Mouse (Mus musculus) forelimb bud, embryonic 11.5 days (tissue): Measurements from ENCODE around the gene Fam162a.
A peak's percentile ranks its signal among the peaks of the same experiment; 100 is the strongest.
"Not testable (repeated sequence)": the region's sequence is repeated elsewhere in the genome, so short reads cannot be mapped to it uniquely, and the experiment has no call there.

Experiments used
- DNase-seq: peaks from one replicate; pipeline ENCODE4 v3.0.0-alpha.2; 2012; ENCODE audit warnings: low read depth, low spot score

Gene Fam162a

DNA sequence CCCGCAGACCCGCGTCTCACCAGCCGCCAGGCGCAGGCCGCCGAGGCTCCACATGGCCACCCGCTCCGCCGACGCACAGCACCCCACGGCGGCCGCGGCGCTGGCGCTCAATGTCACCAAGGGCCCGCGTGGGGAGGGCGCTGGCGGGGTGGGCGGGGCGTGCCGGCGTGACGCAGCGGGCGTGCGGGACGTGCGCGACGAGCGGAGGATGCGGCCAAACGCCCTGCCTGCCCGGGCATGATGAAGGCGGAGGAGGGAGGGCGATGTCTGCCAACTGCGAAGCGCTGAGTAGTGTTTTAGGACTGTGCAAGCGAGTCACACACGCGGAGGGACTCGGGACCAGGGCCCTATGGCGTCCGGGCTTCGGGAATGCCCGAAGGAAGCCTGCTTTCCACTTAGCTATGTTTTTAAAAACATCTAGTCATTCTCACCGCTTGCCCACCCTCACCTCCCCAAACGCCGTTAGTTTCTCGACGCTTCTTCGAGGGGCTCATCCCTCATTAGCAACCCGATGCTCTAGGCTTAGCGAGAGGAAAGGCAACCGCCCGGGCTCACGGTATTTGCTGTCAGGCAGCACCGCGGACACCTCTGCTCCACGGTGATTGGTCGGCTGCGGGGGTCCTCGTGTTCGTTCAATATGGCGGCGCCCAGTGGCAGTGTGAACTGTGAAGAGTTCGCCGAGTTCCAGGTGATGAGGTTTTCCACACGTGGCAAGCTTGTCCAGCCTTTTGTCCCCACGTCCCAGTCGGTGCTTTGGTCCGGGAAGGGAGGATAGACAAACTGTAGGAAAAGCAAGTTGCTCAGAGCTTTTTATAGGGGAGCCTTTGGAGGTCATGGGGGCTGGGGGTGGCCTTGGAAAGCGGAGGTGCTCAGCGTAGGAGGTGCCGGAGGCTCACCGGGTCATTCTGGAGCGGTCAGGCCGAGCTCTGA, at the start of gene Fam162a, which contains the start of gene Ccdc58:
Fam162a (minus strand) TSS at position 145 of the 930 bp plus-strand sequence.
Ccdc58 (plus strand) TSS at position 236 of the 930 bp plus-strand sequence.
- DNase-seq: peak; percentile 91

DNA sequence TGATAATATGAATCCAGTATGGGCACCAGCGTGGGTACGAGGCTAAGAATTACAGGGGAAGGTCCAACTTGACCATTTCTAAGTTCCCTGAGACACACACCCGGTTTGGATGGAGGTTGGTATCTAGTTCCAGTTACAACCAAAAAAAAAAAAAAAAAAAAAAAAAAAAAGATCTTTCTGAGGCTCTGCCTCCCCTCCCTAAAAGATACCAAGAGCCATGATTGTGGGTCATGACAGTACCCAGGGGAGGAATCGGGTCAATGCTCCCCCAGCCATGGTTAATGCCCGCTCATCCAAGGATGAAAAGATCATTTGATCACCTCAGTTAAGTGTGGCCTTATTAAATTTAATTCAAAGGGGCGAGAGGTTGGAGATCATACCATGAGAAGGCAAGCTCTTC, 44.4 kb upstream of the Fam162a start:
- DNase-seq: not testable (repeated sequence)

DNA sequence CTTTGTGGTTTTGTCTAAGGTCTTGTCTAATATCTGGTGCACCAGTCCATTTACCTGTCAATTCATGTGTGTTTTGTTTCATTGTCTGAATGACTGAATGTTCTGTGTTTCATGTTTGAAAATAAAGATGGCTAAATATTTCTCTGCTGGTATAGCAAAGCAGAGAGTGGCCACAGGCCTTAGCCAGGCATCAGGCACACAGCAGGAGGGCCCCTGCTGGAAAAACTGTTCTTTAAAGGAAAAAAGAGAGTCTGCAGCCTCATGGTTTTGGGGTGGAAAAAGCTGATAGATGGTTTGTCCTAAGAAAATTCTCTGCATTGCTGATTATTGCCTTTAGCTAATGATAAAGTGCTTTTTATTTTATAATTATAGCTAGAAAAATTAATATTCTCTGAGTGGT, 40.1 kb upstream of the Fam162a start:
- not testable (repeated sequence) for DNase-seq

DNA sequence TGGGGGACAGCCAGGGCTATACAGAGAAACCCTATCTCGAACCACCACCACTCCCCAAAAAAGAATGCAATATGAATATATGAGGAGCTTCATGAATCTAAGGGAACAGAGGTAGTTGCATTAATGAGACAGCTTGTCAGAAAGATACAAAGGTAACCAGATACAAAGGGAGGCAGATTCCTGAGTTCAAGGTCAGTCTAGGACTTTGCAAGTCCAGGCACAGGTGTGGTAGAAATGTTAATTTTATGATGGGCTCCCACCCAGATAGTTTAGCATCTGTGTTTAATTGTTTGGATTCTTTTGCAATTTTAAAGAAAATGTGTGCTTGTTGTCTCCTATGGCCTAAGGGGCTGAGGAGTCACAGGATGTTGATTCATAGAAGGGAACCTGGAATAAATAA, 30.8 kb upstream of the Fam162a start:
- DNase-seq: no peak

DNA sequence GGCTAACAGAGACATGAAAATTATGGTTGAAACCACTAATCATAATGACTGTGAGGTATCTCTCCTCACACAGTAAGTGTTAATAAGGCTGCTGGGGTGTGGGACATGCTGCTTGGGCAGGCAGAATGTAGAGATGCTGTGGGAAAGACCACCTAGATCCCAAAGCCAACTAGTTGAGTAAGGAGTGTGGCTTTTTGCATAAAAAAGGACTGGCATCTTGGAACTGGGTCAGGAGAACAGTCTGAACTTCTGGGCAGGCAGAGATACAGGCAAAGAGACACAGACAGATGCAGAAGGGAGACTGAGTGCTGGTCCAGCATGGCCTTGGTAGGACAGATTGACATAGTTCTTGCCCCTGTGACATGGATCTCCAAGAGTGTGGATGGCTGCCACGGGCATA, 30.1 kb upstream of the Fam162a start:
- DNase-seq: no peak

DNA sequence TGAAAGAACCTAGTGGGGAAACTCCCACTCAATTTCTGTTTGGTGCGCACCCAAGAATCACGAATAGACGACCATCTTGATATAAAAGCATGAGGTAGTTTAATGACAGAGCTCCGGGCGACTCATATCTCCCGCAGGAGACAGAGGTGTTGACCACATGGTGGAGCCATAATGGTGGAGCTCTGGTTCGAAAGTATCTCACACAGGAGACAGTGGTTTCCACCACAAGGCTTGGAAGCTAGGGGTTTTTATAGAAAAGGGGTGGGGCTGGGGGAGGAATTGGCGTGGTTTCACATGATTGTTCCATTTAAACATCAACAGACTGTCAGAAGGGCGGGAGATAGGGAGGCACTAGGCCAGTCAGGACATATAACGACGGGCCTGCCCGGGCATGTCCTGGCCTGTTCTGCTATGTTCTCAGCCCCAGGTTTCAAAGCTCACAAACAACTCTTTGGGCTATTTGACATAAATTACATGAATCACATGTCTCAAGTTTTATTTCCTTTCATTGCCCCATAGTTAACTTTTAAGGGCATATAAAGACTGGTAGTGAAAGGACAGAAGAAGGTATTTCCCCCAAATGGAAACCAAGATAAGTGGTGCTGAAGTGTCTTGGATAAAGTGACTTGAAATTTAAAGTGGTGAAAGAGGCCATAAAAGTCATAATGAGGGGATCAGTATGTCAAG, 26.6 kb upstream of the Fam162a start:
- not testable (repeated sequence) for DNase-seq

DNA sequence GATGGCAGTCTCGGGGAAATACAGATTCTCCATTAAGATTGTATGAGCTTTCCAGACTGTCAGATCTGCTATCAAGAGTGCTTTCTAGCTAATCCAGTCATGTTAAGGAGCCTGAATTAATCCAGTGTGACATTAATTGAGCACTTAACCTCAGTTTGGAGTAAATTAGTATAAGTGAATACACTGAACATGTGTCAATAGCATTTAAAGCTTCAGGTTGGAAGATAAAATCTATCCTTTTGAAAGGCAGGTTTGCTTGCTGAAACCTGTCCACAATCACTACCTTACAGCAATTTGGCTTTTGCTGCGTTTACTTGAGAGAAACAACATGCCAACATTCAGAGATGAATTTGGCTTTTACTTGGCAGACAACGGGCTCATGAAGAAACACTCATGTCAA, 22.7 kb upstream of the Fam162a start:
- no peak for DNase-seq

DNA sequence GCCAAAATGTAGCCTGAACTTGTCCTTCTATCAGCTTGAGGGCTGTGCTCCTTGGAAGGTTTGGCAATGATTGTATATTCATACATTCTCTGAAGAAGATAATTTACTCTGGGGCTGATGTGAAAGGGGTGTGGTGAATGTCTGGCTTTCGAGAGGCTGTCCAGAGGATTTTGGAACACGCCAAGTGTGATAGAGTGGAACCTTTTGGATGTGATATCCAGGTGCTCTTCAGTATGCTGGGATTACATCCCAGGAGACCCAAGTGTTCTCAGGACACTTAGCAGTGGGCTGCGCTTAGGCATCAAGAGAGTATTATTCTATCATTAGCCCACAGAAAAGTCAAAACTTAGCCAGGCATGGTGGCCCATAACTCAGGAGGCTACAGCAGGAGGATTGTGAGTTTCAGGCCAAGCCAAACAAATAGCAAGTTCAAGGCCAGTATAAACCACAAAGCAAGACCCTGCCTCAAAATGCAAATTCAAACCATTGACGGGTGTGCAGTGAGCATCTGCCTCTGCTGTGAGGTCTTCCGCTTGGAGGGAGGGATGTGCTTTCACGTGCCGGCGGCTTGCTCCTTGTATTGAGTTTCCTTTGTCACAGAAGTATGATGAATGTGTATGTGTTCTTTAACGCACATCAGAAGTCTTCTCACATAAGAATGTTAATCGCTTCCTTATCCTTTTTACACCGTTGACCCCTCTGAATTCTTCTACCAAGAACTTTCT, 19.6 kb upstream of the Fam162a start:
- DNase-seq: no peak

DNA sequence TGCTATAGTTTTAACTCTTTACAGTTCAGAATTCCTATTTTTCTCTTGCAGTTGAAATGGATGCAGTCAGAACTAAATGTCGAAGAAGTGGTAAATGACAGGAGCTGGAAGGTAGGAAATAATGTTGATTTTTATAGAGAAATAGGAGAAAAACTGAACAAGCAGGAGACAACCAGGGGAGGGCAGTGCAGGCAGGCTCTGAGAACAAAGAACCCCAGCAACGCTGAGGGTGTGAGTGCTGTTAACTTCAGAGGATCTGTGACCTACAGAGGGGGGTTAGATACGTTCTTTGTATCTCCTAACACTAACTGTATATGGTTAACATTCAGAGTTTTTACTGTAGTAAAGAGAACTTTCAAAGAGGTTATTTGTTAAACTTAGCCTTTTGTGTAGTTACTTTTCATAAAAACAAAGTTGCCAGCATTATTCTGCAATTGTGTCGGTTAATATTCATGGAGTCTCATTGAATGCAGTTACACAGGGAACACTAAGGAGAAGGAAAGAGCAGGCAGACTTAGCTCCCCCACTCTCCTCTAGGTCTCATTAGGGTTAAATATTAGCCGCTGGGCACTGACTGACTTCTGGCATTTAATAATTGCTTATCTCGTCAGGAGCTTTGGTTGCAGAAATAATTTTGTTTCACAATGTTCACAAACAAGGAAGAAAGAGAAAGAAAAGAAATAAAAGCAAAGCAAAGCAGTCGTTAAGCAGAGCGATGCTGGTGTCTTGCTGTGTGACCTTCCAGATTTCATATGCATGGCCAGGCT, 18.6 kb upstream of the Fam162a start:
- DNase-seq: no peak

DNA sequence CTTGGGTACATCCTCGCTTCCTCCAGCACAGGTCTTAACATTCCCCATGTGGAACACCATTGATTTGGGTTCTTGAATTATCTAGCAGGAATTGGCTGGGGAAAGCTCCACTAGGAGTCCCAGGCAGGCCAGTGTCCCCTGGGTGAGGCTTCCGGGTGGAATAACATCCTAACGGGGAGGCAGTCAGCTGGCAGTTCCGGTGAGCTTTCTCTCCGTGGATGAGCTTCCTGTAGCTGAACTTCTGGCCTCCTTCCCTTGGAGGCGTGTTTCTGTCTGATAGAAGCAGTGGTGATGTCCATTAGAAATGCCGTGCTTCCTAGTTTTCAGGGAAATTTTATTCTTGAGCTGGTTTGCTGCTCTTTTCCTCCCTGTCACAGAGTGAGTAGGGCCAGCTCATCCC, 17.7 kb upstream of the Fam162a start:
- DNase-seq: no peak

DNA sequence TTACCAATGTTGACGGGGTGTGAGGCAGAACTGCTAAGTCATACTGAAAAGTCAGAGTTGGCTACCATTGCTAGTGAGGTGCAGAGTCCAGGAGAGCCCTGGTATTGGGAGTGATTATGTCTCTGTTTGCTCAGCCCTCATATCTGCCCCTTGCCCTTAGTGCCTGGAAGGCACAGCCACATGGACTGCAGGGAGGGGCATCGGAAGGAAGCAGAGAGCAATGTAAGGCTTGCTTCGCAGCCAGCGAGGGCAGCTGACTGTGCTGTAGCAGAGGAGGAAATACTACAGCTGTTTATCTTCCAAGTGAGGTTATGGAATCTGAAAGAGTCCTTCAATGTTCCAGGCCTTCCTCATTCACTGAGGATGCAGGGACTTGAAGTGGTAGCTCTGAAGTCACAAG, 16.5 kb upstream of the Fam162a start:
- DNase-seq: no peak

DNA sequence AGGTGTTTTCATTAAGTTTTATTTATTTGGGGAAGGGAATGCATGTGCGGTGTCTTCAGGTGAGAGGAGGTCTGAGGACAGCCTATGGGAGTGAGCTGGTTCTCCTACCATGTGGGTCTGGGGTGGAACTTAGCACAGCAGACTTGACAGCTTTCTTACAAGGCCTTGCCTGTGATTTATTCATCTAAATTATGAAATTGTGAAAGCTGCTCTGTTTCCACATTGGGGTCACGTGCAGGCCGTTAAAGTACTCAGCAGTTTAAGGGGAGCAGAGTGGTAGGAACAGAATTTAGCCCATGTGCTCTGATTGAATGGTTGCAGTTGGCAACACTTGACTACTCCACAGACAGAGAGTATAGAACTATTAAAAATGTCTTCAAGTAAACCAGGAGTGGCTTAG, 8.5 kb upstream of the Fam162a start:
- DNase-seq: no peak

DNA sequence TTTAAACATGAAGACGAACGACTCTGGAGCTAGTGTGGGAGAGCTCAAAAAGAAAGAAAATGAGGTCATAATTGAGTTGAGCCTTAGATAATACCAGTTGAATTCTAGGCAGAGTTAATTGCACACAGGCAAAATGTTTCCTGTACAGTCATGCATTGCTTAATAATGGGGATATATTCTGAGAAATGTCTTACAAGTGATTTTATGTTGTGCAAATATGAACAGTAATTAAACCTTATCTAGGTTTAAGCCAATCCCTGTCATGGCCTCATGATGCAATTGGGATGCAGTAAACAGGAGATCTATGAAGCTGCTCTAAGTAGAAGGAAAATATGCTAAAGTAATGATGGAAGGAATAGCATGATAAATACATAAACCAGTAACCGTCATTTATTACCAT, 3.4 kb upstream of the Fam162a start:
- DNase-seq: no peak

DNA sequence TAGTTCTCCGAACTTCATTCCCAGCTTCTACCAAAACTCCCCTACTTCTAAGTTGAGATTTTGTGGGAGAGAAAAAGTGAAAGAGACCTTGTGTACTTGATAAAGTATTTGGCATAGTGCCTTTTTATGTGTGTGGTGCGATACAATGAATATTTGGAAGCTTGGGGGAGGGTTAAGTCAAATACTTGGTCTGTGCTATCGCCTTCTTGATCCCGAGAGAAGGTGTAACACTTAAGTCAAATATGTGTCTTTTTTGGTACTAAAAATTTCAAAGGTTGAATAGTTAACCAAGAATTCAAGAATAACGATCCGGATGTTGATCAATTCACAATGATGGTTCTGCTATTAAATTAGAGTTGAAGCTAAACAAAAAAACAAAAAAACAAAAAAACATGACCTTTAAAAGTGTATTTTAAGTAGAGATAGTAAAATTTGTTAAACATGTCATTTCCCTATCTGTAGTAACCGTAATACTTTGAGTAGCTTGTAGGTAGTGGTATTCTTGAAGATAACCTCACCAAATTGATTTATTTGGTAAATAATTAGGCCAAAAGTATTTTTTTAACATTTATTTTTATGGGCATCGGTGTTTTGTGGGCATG, 1.1 kb upstream of the Fam162a start:
- DNase-seq: no peak

DNA sequence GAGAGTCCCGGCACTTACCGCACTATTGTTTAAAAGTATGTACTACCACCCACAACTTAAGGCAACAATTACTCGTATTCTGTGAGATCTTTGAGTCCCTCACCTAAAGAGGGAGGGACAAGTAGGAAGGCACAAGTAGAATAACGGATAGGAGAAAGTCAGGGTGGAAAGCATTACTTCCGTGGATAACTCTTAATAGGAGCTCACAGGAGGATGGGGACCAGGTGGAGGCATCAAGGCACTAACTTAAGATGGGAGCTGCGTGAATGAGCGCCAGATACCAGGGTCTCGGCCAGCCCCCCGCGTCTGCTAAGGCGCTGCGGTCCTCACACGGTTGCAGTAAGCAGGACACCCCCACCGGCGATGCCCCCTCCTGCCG, 334 bp downstream of the Fam162a start:
- DNase-seq: peak; percentile 57

DNA sequence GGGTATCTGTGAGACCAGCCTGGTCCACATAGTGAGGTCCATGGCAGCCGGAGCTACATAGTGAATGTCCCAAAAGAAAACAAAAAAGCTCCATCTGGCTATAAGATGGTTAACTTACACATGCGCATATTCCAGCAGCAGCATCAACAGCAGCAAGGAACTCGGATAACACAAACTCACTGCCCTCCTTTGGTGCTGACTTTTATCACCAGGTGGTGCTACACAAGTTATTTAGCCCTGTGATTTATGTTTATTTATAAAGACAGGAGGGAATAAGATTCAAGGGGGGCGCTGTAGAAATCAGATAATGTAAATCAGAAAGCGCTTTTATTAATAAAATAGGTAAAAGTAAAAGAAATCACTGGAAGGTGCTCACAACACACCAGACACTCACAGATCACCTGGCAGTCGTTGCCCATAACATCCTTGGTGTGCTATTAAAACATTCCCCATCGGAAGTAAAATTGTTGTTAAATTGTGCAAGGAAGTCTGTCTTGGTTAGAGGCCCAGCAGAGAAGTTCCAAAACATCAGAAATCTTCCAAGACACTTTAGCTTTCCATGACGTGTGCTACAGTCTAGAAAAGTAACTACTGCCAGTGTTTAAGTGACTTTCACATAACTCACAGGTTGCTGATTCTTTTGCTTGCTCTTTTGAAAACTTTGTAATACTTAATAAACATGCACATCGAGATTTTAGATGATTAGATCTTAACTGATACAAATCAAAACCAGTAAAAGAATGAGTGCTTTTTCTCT, 1.4 kb downstream of the Fam162a start:
- DNase-seq: no peak

DNA sequence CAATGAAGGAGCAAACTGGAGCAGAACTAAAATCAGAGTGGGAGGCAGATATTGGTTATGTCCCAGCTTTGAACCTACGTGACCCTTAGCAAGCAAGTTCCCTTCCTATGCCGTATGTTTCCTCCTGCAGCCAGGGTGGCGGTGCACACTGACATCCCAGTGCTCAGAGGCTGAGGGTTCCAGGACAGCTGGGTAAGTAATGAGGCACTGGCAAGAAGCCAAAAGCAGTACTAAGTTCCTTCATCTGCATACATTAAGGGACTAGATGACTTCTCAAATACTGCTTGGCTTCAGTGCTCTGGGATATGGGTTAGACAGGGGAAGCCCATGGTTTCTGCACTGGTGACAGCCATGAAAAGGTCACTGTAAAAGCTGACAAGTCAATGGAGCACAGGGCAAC, 3.0 kb downstream of the Fam162a start:
- no peak for DNase-seq

DNA sequence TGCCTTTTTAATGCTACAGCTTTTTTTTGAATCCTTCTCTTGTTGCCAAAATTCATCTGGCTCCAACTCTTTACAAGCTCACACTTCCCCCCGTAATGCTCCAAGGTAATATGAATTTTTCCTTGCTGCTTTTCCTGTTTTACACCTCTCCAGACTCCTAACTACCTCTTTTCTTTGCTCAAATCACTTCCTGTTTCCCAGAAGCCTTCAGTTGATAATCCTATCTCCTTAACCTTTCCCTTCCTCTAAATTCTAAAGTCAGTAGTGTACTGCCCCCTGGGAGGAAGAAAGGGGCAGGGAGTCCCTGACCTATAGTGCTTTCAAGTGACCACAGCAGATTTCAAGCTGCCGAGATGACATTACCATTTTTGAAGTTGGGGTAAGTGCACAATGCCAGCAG, 3.7 kb downstream of the Fam162a start:
- no peak for DNase-seq

DNA sequence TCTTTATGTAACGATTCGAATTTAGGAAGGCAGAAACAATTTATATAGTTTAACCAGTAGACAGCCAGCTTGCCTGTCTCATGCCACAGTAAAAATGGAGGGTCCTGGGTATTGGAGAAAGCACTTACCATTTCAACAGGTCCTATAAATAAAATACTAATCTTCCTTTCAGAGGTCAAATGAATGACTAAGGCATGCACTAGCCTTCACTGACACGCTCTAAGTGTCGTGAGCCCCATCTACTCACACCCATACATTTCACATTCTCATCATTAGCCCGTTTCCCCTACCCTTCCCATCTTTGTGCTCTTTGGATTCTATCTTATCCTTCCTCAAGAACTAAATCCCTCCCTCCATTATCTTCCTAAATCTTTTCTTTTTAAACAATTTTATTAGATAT, 6.5 kb downstream of the Fam162a start:
- no peak for DNase-seq

DNA sequence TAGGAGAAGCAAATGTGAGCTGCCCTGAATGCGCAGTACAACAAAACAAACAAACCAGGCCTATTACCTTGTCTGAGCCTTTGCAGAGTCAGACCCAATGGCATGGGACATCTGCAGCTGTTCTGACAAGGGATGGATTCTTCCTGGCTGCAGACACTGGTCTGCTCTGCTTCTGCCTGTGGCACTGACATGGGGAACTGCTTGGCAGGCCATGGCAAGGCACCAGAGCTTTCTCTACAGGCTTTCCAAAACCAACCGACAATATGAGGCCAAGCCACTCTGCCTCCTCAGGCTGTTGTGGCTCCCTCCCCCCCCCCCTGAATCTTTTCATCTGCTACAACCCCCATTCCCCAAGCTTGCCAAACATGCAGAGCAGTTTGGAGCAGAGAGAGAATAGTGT, 8.1 kb downstream of the Fam162a start:
- DNase-seq: no peak
